Mouse (Mus musculus): Measurements from ENCODE around the gene Mphosph9.

- no peak for TF ChIP-seq GATA1 (IDR thresholded peaks at IDR 0.05; ENCODE audit: low read length)
- no peak for TF ChIP-seq TAL1 (IDR thresholded peaks at IDR 0.05; ENCODE audit: low read length)
Observed at GRCm38 (mm10) chr5:124244449-124244848, 83.3 kb downstream of the Mphosph9 start.
